Mouse (Mus musculus): ENCODE measurements around the gene Plp2. TPM values are rescaled to one million over a fixed set of nuclear protein-coding genes. Genes with fewer than 3 reads are reported as not detected.

The Plp2 gene
- polyA plus RNA-seq, 1 experiment from 2014 or later = 22.2 TPM

DNA sequence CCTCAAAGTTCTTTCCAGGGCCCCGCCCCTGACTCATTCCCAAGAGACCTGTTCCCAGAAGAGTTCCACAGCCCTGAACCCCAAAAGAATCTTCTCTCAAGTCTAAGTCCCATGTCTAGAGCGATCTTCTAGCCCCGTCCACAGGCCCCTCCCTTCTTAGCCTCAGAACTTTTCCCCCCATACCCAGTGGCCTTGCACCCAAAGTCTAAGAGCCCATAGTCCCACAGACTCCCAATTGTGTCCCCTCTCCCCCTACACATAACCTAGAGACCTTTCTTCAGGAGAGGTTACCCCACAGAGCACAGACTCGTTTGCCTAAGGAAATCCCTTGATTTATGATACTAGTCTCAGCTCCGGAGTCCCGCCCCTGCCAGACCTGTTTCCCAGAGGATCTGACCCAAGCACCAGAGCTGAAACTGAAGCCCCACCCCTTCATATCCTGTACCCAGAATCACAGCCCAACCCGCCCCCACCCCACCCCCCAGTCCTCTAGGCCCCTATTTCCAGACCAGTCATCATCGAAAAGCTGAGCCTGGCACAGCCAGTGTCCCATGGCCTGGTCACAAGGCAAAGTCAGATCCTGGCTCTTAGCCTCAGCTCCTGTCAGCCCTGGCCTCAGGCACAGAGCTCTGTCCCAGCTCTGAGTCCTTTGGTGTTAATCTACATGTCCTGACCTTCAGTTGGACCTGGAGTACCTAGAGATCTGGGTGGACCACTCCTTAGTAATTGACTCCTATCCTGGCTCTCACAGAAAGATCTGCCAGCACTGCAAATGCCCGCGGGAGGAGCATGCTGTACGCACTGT is 12.2 kb downstream of the Plp2 start:
- Histone ChIP-seq H3K9ac (replicated peaks) (no peak overlapping the region), H3K4me3 (replicated peaks) (no peak overlapping the region), H3K27ac (no peak overlapping the region), H3K9me3 (no peaks in the 10 kb centered on the region), H3K4me1 (replicated peaks) (0 out of 2 replicates have a peak, but pooled peaks cover 11% of the 10 kb centered on the region), H3K27me3 (no peaks in the 10 kb centered on the region), H3K4me2 (replicated peaks) (no peak overlapping the region), H3K36me3 (no peaks in the 10 kb centered on the region)
- 0 out of 2 replicates have a peak, but pooled peaks have one; percentile 24 for ATAC-seq
- 60% methylated on average over 11 of the region's 11 CpGs for WGBS

DNA sequence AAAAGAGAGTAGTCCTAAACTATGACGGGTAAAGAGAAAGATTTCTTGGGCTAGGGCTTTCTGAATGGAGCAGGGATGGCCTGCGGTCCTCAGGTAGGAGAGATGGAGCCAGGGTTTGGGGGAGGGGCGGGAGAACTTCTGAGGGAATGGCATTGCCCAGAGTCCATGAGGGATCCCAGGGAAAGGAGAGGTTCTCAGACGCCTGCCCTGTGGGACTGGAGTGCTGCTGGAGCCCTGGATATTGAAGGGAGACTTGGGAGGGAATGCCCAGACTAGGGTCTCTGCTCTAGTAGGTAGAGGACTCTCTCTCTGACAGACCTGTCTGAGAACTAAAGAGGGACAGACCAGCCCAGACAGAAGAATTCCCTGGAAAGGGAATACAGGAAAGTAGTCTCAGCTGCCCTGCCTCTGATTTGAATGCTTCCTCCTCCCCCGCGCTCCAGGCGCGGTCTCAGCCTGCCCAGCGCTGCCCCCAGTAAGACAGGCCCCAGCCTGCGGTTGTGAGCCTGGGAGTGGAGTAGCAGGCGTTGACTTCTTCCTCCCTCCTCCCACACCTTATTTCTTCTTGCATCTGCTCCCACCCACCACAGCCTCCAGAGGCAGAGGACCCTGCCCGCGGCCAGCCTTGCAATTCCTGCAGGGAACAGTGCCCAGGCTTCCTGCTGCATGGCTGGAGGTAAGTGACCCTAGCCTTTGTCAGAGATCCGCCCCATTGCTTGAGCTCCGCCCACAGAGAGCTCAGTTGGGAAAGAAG is 13.0 kb downstream of the Plp2 start:
- peaks cover 5% of the 10 kb centered on the region; the same call in 1 of the 2 replicates for H3K36me3 ChIP-seq
- no peak overlapping the region for H3K27ac ChIP-seq
- H3K4me3 ChIP-seq (replicated peaks) = no peak overlapping the region
- no peaks in the 10 kb centered on the region for H3K9me3 ChIP-seq
- 0 out of 2 replicates have a peak, but pooled peaks cover 11% of the 10 kb centered on the region for H3K4me1 ChIP-seq (replicated peaks)
- H3K4me2 ChIP-seq (replicated peaks) = peak overlapping the region; percentile 13; the same call in 1 of the 2 replicates
- ATAC-seq = peak; percentile 37
- 18% methylated on average over 12 of the region's 15 CpGs for WGBS
- H3K9ac ChIP-seq (replicated peaks) = no peak overlapping the region
- no peaks in the 10 kb centered on the region for H3K27me3 ChIP-seq

DNA sequence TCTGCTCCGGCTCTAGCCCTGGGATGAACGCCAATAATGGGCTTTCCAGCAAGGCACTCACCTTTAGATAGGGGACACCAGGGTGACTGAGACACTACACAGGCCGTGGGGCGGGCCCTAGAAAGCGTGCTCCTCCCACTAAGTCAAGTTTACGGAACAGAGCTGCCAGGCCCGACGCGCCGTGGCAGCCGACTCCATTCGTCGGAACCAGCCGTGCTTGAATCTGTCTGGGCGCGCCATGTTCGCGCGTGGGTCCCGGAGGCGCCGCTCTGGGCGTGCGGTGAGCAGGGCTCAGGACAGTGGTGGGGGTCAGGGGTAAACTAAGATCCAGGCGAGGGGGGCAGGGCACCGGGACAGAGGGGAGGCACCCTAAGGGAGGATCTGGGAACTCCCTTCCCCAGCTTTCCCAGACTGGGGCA is 14.0 kb downstream of the Plp2 start, which contains the start of gene Prickle3:
Gene Prickle3 (plus strand): TSS at position 40 of the 419 bp plus-strand sequence.
- Histone ChIP-seq H3K36me3 (peaks cover 5% of the 10 kb centered on the region; the same call in 1 of the 2 replicates), H3K27ac (no peak within 1 kb of the TSS), H3K27me3 (no peaks in the 10 kb centered on the region), H3K4me2 (replicated peaks) (peak within 1 kb of the TSS; percentile 47), H3K9me3 (no peaks in the 10 kb centered on the region), H3K4me1 (replicated peaks) (0 out of 2 replicates have a peak, but pooled peaks cover 11% of the 10 kb centered on the region), H3K9ac (replicated peaks) (peak within 1 kb of the TSS; percentile 36; the same call in 1 of the 2 replicates), H3K4me3 (replicated peaks) (peak within 1 kb of the TSS; percentile 26)
- ATAC-seq = peak; percentile 40; the same call in 1 of the 2 replicates
- WGBS = 40% methylated on average over 25 of the region's 26 CpGs

DNA sequence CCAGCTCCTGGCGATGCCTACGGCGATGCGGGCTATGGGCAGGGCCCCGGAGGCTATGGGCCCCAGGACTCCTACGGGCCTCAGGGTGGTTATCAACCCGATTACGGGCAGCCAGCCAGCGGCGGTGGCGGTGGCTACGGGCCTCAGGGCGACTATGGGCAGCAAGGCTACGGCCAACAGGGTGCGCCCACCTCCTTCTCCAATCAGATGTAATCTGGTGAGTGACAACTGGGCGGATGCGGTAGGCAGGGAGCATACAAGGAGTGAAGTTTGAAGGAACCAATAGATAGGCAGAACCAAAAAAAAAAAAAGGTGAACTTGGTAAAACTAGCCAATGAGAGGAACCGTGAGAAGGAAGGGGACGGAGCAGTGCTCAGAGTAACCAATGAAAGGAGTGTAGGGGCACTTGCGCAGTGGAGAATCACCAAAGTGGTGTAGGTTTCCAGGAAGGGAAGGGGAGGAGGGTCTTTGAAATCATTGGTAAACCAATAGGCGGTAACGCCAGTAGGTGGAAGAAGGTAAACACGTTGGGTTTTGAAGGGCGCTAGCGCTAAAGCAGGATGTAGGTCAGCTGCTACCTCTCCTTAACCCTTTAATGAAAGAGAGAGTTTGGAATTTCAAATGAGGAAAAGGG is 22.4 kb downstream of the Plp2 start:
- Histone ChIP-seq H3K4me3 (replicated peaks) (peak overlapping the region; percentile 37), H3K9ac (replicated peaks) (peak overlapping the region; percentile 49), H3K27ac (peak overlapping the region; percentile 80), H3K4me2 (replicated peaks) (peak overlapping the region; percentile 55), H3K36me3 (peaks cover 19% of the 10 kb centered on the region), H3K4me1 (replicated peaks) (peaks cover 3% of the 10 kb centered on the region; the same call in 1 of the 2 replicates), H3K9me3 (no peaks in the 10 kb centered on the region), H3K27me3 (no peaks in the 10 kb centered on the region)
- peak; percentile 97 for ATAC-seq
- 22% methylated on average over 25 of the region's 25 CpGs for WGBS

DNA sequence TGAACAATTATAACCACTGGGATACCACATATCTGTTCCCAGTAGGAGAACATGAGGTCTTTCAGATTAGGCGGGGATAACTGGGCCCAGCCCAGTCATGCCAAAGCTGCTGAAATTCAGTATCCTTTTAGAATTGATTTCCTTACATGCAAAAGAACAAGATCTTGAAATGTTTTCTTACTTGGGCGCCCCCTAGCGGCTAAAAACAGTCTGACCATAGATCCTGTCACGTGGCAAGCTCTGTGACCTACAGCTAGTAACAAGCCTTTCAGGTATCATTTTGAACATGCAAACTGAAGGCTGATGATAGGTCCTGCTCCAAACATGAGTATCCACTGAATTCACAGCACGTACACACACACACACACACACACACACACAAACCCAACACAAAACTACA is 25.8 kb downstream of the Plp2 start:
- H3K4me3 ChIP-seq (replicated peaks) = no peak overlapping the region
- WGBS = 14% methylated on average over 5 of the region's 5 CpGs
- no peak overlapping the region for H3K27ac ChIP-seq
- 0 out of 2 replicates have a peak, but pooled peaks cover 10% of the 10 kb centered on the region for H3K36me3 ChIP-seq
- H3K27me3 ChIP-seq = no peaks in the 10 kb centered on the region
- H3K4me2 ChIP-seq (replicated peaks) = no peak overlapping the region
- no peak overlapping the region for H3K9ac ChIP-seq (replicated peaks)
- H3K9me3 ChIP-seq = no peaks in the 10 kb centered on the region
- no peak for ATAC-seq
- peaks cover 10% of the 10 kb centered on the region for H3K4me1 ChIP-seq (replicated peaks)

DNA sequence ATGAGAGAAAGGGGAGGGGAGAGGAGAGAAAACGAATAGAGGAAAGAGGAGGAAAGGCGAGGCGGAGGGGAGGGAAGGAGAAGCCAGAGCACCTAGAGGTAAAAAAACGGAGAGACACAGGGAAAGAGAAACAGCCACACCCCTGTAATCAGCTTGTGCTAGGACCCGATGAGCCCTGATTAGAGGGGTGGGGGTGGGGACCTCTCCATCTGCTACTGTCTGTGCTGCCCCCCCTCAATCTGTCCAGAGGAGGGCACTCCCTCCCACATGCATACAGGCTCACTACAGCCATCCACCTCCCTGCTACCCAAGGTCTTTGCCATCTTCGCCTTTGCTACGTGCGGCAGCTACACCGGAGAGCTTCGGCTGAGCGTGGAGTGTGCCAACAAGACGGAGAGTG is 30.4 kb downstream of the Plp2 start:
- no peak overlapping the region for H3K27ac ChIP-seq
- peaks cover 7% of the 10 kb centered on the region for H3K4me1 ChIP-seq (replicated peaks)
- H3K9me3 ChIP-seq = no peaks in the 10 kb centered on the region
- H3K27me3 ChIP-seq = no peaks in the 10 kb centered on the region
- peak overlapping the region; percentile 28; the same call in 1 of the 2 replicates for H3K9ac ChIP-seq (replicated peaks)
- WGBS = 56% methylated on average over 11 of the region's 12 CpGs
- ATAC-seq = no peak
- 0 out of 2 replicates have a peak, but pooled peaks cover 5% of the 10 kb centered on the region for H3K36me3 ChIP-seq
- H3K4me3 ChIP-seq (replicated peaks) = peak overlapping the region; percentile 53
- H3K4me2 ChIP-seq (replicated peaks) = peak overlapping the region; percentile 70

DNA sequence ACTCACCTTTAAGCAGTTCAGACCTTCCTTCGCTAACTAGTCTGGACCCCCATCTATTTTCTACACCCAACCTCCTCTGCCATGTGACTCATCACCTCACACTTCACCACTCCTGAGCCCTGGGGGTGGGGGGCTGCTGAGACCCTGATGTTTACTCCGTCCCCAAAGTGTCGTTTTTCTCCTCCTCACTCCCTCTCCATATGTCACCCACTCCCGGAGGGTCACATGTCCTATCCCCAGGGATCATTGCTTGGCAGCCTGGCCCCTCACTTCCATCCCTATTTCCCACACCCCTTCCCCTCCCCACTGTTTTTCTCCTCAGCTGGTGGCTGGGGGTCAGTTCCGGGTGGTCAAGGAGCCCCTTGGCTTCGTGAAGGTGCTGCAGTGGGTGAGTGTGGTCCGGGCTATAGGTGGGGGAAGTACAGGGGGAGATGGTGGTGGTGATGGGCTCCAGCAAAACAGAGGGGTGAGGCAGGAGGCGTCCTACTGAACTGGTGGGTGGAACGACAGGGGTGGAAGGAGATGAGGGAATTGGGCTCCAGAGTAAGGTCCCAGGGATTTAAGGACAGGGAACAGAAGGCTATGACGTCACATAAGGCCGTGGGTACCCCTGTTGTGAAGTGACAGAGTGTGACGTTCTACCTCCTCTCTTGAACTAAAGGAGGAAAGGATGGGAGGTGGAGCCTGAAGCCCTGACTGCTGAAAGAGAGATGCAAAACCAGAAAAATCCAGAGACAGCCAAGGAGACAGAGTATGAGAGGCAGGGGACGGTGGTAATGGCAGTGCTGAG is 31.5 kb downstream of the Plp2 start:
- Histone ChIP-seq H3K4me3 (replicated peaks) (peak overlapping the region; percentile 53), H3K4me2 (replicated peaks) (peak overlapping the region; percentile 70), H3K36me3 (0 out of 2 replicates have a peak, but pooled peaks cover 4% of the 10 kb centered on the region), H3K27me3 (no peaks in the 10 kb centered on the region), H3K27ac (peak overlapping the region; percentile 73), H3K4me1 (replicated peaks) (peaks cover 7% of the 10 kb centered on the region), H3K9me3 (no peaks in the 10 kb centered on the region), H3K9ac (replicated peaks) (peak overlapping the region; percentile 74)
- 29% methylated on average over 13 of the region's 13 CpGs for WGBS
- ATAC-seq = peak; percentile 41; the same call in 1 of the 2 replicates

DNA sequence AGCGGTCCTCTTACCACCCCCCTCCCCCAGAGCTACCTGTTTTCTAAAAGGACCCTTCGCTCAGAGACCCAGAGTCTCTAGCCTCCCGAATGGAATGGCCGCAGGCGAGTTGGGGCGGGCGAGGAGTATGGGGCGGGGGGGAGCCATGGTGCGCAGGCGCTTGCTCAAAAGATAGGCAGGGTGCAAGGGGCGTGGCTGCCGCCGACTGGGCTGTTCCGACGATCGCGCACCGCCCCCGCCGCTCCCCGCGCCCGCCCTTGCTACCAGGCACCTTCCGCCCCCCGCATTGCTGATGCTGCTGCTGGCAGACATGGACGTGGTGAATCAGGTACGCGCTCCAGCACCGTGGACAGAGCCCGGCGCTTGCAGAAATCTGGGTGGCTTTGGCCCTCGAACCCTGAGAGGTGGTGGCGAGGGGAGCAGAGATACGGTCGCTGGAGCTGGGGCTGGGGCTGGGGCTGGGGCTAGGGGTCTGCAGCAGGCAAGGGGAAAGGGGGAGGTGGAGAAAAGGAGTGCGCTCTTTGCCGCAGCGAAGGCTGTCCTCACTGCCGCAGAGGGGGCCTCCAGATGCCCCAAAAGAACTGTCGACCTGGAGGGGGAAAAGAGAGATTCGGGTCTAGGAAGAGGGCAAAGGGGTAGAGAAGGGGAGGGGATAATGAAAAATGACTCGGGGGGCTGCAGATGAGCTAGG is 32.6 kb downstream of the Plp2 start, which contains the start of gene Syp:
Gene Syp (plus strand): TSS at position 71 of the 691 bp plus-strand sequence.
- H3K4me2 ChIP-seq (replicated peaks) = peak within 1 kb of the TSS; percentile 70
- H3K36me3 ChIP-seq = no peaks in the 10 kb centered on the region
- 20% methylated on average over 33 of the region's 42 CpGs for WGBS
- H3K4me3 ChIP-seq (replicated peaks) = peak within 1 kb of the TSS; percentile 53
- peak; percentile 87 for ATAC-seq
- H3K4me1 ChIP-seq (replicated peaks) = peaks cover 7% of the 10 kb centered on the region
- H3K9me3 ChIP-seq = no peaks in the 10 kb centered on the region
- peak within 1 kb of the TSS; percentile 73 for H3K27ac ChIP-seq
- peak within 1 kb of the TSS; percentile 74 for H3K9ac ChIP-seq (replicated peaks)
- H3K27me3 ChIP-seq = no peaks in the 10 kb centered on the region

DNA sequence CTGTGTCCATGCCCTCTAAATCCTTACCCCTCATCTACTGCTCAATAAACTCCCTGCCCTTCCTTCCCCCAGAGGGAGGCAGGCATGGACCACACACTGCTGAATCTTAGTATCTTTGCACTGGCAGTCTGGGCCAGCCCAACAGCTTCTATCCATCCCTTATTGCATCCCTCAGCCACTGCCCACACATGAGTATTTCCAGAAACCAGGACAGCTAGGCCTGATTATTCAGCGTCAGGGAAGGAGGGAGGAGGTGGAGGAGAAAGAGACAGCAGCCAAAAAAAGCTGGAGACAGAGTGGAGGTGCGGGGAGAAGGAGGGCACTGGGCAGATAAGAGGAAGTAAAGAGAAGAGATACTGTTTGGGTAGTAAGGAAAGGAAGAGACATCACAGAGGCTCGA is 36.1 kb downstream of the Plp2 start:
- Histone ChIP-seq H3K27ac (no peak overlapping the region), H3K4me3 (replicated peaks) (no peak overlapping the region), H3K36me3 (no peaks in the 10 kb centered on the region), H3K9me3 (no peaks in the 10 kb centered on the region), H3K9ac (replicated peaks) (no peak overlapping the region), H3K4me2 (replicated peaks) (no peak overlapping the region), H3K4me1 (replicated peaks) (no peaks in the 10 kb centered on the region), H3K27me3 (no peaks in the 10 kb centered on the region)
- no peak for ATAC-seq
- 76% methylated on average over 3 of the region's 3 CpGs for WGBS

DNA sequence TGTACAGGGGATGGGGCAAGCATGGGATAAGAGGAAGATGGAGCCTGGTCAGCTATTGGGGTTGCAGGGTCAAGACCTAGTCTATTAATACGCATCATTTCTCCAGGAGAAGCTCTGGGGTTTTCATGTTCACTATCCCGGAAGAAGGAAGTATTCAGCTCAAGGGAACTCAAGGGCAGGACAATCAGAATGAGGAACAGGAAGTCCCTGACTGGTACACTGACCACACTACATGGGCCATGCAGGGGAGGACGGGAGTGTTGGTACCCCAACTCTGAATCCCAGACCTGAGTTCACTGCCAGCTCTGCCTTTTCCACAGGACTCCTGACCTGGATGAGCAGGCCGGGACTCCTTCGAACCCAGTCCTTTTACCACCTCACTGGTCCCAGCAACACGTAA is 38.6 kb downstream of the Plp2 start:
- no peak overlapping the region for H3K4me3 ChIP-seq (replicated peaks)
- peaks cover 3% of the 10 kb centered on the region; the same call in 1 of the 2 replicates for H3K9me3 ChIP-seq
- H3K27me3 ChIP-seq = no peaks in the 10 kb centered on the region
- no peaks in the 10 kb centered on the region for H3K36me3 ChIP-seq
- 86% methylated on average over 6 of the region's 6 CpGs for WGBS
- no peak overlapping the region for H3K9ac ChIP-seq (replicated peaks)
- ATAC-seq = no peak
- no peak overlapping the region for H3K4me2 ChIP-seq (replicated peaks)
- H3K27ac ChIP-seq = no peak overlapping the region
- no peaks in the 10 kb centered on the region for H3K4me1 ChIP-seq (replicated peaks)

Data from midbrain, embryonic 13.5 days (tissue).